Mouse (Mus musculus) ES-Bruce4 (cell line): ENCODE data around the gene Tmem147. TPM values are rescaled to one million over a fixed set of nuclear protein-coding genes. Genes with fewer than 3 reads are reported as not detected.
A peak's percentile ranks its signal among the peaks of the same experiment; 100 is the strongest.

Experiments
- H3K27ac ChIP-seq: 2 replicates; pipeline ENCODE4 v1.5.1; 2012; ENCODE audit warnings: low read length, inconsistent platforms; ENCODE audit not compliant: insufficient read depth
- H3K27me3 ChIP-seq: 2 replicates; pipeline ENCODE4 v1.6.1; 2012; ENCODE audit warnings: mild to moderate bottlenecking, low read length, inconsistent platforms; ENCODE audit not compliant: control insufficient read depth, poor library complexity, insufficient read depth, severe bottlenecking
- H3K36me3 ChIP-seq: 2 replicates; pipeline ENCODE4 v1.6.1; 2012; ENCODE audit warnings: inconsistent platforms, mild to moderate bottlenecking, low read length, moderate library complexity; ENCODE audit not compliant: control insufficient read depth, poor library complexity, insufficient read depth, severe bottlenecking
- H3K4me1 ChIP-seq: one replicate; pipeline ENCODE4 v1.8.1; 2011; ENCODE audit warnings: low read length; ENCODE audit not compliant: control insufficient read depth, insufficient read depth
- H3K4me3 ChIP-seq: 2 replicates; pipeline ENCODE4 v1.5.1; 2011; ENCODE audit warnings: low read depth, mild to moderate bottlenecking, low read length
- H3K9ac ChIP-seq: 2 replicates; pipeline ENCODE4 v1.6.1; 2012; ENCODE audit warnings: low read depth, mild to moderate bottlenecking, inconsistent platforms; ENCODE audit not compliant: poor library complexity, severe bottlenecking
- H3K9me3 ChIP-seq: replicated peaks from 2 replicates; pipeline ENCODE4 v1.6.1; 2012; ENCODE audit warnings: mild to moderate bottlenecking, low read length, inconsistent platforms; ENCODE audit not compliant: control insufficient read depth, poor library complexity, insufficient read depth, severe bottlenecking
- CTCF ChIP-seq: IDR thresholded peaks from one replicate; pipeline ENCODE4 v1.8.1; 2011; ENCODE audit warnings: low read depth, low read length
- EP300 ChIP-seq: IDR thresholded peaks from 2 replicates; pipeline ENCODE4 v1.6.1; 2011; ENCODE audit warnings: low read depth, low read length; ENCODE audit not compliant: insufficient read depth
- POLR2A ChIP-seq: IDR thresholded peaks from one replicate; pipeline ENCODE4 v1.8.1; 2011; ENCODE audit warnings: low read length; ENCODE audit not compliant: insufficient read depth
- polyA plus RNA-seq: library from polyadenylated mRNA; stranded (reverse); fragments of >200 nt; gene quantifications from 2 replicates; pipeline ENCODE4 v1.2.4, GENCODE M21; 2011; ENCODE audit warnings: low read depth; ENCODE audit not compliant: missing spikeins, insufficient read depth, insufficient read length

The Tmem147 gene
- polyA plus RNA-seq, 1 experiment, result 66.7 TPM

DNA sequence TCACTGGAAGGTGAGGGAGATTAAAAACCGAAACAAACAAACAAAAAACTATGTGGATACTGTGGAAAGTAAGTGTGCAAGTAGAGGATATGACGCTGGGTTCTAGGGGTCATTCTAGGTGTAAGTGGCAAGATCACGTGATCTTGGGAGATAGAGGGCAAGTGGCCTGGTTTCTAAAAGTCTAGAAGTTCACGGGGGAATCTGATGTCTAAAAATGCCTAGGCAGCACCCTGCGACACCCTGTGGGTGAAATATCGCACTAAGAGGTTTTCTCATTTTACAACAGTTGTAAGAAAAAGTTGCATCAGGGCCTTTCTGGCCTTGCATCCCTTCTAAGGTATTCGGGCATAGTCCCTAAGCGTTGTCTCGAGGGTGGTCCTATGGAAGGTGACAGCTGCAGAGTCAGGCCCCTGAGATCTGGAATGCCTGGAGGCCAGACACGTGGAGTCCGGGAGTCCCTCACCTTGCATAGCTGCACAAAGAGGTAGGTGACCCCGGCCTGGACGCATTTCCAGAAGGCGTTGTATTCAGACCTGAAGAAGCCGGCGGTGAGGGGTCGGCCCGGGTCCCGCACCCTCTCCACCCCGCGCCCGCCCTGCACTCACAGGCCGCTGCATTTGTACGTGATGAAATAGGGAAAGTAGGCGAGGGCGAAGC lies 473 bp downstream of the Tmem147 start:
- peak overlapping the region; percentile 83 for H3K4me3 ChIP-seq
- H3K9ac ChIP-seq, result peak overlapping the region; percentile 71
- no peaks in the 10 kb centered on the region for H3K9me3 ChIP-seq
- no peaks in the 10 kb centered on the region for H3K27me3 ChIP-seq
- H3K36me3 ChIP-seq, result no peaks in the 10 kb centered on the region
- H3K4me1 ChIP-seq, result no peaks in the 10 kb centered on the region
- TF ChIP-seq EP300, result no peak
- TF ChIP-seq CTCF, result no peak
- no peak for TF ChIP-seq POLR2A
- no peak overlapping the region for H3K27ac ChIP-seq

- no peak overlapping the region for H3K4me3 ChIP-seq
- TF ChIP-seq CTCF (no peak), EP300 (no peak), POLR2A (no peak)
- no peaks in the 10 kb centered on the region for H3K36me3 ChIP-seq
- 0 out of 2 replicates have a peak overlapping the region, but pooled peaks have one; percentile 71 for H3K9ac ChIP-seq
- no peaks in the 10 kb centered on the region for H3K4me1 ChIP-seq
- H3K9me3 ChIP-seq, result no peaks in the 10 kb centered on the region
- H3K27me3 ChIP-seq, result no peaks in the 10 kb centered on the region
- H3K27ac ChIP-seq, result no peak overlapping the region
Measured at GRCm38 (mm10) chr7:30728214-30728613, 1.1 kb downstream of the Tmem147 start.

DNA sequence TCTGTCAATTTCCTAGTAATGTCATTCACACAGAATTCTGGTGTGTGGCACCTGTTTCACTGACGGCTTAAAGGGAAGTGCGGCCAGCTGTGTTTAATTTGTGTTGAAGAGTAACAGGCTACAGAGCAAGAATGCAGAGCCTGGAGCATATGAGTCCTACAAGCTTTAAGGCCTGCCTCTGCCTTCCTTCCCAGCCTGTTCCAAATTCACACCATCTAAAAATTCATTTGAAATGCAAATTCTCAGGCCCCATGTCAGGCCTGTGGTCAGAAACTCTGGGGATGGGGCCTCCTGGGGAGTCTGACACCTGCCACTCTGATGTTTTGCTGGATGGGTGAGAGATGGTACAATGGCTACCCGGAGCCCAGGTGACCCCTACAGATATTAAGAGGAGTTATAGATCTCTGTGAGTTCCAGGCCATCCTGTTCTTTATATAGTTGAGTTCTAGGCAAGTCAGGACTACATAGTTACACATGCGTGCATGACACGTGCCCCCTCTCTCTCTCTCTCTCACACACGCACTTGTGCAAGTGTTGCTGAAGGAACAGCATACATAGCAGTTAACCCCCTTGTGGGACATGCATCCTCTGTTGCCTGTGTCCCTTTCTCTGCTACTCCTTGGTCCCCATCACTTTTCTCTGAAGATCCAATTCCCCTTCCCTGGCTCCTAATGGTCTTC lies 5.9 kb downstream of the Tmem147 start:
- Histone ChIP-seq H3K9me3 (no peaks in the 10 kb centered on the region), H3K4me3 (no peak overlapping the region), H3K27me3 (no peaks in the 10 kb centered on the region), H3K36me3 (no peaks in the 10 kb centered on the region), H3K27ac (no peak overlapping the region), H3K4me1 (no peaks in the 10 kb centered on the region), H3K9ac (no peak overlapping the region)
- TF ChIP-seq CTCF (no peak), EP300 (no peak), POLR2A (no peak)

DNA sequence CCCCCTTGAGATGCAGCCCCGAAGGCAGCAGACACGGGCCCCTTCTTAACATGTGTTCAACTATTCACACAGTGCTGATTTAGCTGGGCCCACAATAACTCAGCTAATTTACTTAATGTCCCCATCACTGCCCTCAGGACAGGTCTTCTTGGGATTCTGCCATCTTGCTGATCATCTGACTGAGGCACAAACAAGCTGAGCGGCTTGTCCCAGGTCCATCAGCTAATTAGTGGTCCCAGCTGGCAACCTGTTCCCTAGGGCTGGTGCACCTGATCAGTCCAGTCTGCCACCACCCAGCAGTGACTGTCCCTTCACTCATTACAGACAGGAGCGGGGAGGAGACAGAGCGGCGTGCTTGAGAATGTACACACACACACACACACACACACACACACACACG lies 8.1 kb downstream of the Tmem147 start:
- Histone ChIP-seq H3K4me1 (no peaks in the 10 kb centered on the region), H3K9me3 (no peaks in the 10 kb centered on the region), H3K36me3 (no peaks in the 10 kb centered on the region), H3K27ac (no peak overlapping the region), H3K27me3 (no peaks in the 10 kb centered on the region; the same call in 1 of the 2 replicates), H3K9ac (no peak overlapping the region), H3K4me3 (no peak overlapping the region)
- TF ChIP-seq CTCF (no peak), POLR2A (no peak), EP300 (no peak)

- no peak overlapping the region for H3K4me3 ChIP-seq
- no peaks in the 10 kb centered on the region; the same call in 1 of the 2 replicates for H3K27me3 ChIP-seq
- H3K9me3 ChIP-seq, result no peaks in the 10 kb centered on the region
- H3K4me1 ChIP-seq, result no peaks in the 10 kb centered on the region
- H3K9ac ChIP-seq, result no peak overlapping the region
- no peak overlapping the region for H3K27ac ChIP-seq
- no peak for TF ChIP-seq CTCF
- no peak for TF ChIP-seq EP300
- no peak for TF ChIP-seq POLR2A
- H3K36me3 ChIP-seq, result no peaks in the 10 kb centered on the region
Measured at GRCm38 (mm10) chr7:30719669-30720068, 9.7 kb downstream of the Tmem147 start.

GRCm38 (mm10) chr7:30717716-30718046 lies 11.7 kb downstream of the Tmem147 start:
- TF ChIP-seq EP300, result no peak
- TF ChIP-seq CTCF, result no peak
- TF ChIP-seq POLR2A, result no peak
- H3K27ac ChIP-seq, result no peak overlapping the region
- H3K27me3 ChIP-seq, result no peaks in the 10 kb centered on the region; the same call in 1 of the 2 replicates
- H3K4me3 ChIP-seq, result peak overlapping the region; percentile 44
- H3K9ac ChIP-seq, result no peak overlapping the region
- no peaks in the 10 kb centered on the region for H3K36me3 ChIP-seq
- no peaks in the 10 kb centered on the region for H3K4me1 ChIP-seq
- no peaks in the 10 kb centered on the region for H3K9me3 ChIP-seq
